Mouse (Mus musculus) Muller cell, postnatal 12 days (primary cell): Measurements from ENCODE around the gene Gm45837.

Experiments
- DNase-seq: peaks from one replicate; pipeline ENCODE4 v3.0.0-alpha.2; 2015; ENCODE audit errors: inconsistent ontology term

Gene Gm45837

DNA sequence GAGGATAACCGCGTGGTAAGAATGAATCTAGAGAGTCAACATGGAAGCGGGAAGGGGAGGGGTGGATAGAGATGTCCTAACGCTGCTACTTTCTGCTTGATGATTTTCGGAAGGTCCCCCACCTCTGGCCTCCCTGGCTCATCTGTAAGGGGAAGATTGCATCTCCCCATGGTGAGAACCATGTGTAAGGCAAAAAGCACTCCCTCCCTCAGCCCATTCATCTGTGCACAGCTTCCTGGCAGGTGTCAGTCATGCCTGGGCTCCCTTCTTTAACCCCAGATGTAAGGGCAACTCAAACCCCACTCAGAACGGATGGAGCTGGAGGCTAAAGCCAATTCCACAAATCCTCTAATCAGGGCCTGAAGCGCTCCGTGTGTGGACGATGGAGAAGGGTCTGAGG lies 89.0 kb downstream of the Gm45837 start:
- no peak for DNase-seq

DNA sequence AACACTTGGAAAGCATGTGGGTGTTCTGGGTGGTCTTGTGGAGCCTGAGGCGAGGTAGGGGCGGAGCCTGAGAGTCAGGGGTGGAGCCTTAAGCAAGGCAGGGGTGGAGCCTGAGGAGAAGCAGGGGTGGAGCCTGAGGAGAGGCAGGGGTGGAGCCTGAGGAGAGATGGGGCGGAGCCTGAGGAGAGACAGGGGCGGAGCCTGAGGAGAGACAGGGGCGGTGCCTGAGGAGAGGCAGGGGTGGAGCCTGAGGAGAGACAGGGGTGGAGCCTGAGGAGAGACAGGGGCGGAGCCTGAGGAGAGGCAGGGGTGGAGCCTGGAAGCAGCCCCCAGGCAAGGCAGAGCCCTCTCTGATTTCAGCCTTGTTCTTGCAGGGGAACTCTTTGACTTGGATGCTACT lies 90.5 kb downstream of the Gm45837 start:
- no peak for DNase-seq

DNA sequence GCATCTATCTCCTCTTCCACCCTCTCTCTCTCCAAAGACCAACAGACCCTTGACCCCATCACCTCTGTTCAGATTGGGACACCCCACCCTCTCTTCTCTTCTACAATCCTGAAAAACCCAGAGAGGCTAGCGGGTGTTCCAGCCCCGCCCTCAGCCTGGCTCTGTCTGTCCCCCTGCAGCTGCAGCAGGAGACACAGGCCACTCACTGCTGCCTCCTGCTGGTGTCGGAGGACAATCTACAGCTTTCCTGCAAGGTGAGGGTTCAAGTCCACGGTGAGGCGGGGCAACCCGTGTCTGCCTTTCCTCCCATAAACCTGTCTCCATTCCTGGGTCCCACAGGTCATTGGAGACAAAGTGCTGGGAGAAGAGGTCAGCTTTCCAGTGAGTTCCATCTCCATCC lies 91.0 kb downstream of the Gm45837 start:
- no peak for DNase-seq

DNA sequence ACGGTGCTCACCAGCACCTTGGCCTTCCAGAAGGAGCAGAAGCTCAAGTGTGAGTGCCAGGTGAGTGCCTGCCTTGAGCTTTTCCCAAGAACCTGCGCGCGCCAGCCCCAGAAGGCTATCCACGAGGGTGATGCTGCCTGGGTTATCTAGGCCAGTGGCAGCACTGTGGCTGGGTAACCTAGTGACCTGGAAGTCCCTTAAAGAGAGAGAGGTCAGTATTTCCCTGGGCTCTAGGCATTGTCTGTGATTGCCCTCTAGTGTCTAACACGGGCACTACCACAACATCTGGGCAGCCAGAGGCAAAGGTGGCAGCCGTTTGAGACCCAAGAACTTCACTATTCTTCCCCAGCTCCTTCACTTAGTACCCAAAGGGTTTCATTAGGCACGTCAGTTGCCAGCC lies 92.7 kb downstream of the Gm45837 start:
- DNase-seq, result peak; percentile 44

DNA sequence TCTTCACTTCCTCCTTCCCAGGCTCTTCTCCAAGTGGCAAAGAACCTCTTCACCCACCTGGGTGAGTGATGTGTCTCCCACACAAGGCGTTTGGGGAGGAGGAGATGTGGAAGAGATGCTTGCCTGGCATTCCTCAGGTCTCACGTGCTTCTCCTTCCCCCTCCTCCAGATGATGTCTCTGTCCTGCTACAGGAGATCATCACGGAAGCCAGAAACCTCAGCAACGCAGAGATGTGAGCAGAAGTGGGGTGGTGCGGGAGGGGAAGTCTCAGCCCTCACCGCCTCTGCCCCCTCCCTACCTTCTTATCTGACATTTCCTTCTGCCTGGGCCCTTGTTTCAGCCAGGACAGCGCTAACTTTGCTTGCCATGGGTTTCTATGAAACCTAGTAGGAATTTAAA lies 93.1 kb downstream of the Gm45837 start:
- DNase-seq, result no peak

DNA sequence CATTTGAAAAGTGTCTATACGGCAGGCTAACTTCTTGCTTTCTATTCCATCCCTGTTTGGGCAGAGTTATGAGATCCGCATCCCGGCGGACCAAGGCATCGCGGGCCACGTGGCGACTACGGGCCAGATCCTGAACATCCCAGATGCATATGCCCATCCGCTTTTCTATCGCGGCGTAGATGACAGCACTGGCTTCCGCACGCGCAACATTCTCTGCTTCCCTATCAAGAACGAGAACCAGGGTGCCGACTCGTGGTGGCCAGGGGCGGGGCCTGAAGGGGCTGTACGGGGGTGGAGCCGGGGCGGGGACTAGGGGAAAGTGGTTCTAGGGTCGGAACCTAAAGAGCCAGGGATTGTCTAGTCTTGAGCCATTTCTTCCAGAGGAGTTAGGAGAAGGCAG lies 93.8 kb downstream of the Gm45837 start:
- peak; percentile 59 for DNase-seq

DNA sequence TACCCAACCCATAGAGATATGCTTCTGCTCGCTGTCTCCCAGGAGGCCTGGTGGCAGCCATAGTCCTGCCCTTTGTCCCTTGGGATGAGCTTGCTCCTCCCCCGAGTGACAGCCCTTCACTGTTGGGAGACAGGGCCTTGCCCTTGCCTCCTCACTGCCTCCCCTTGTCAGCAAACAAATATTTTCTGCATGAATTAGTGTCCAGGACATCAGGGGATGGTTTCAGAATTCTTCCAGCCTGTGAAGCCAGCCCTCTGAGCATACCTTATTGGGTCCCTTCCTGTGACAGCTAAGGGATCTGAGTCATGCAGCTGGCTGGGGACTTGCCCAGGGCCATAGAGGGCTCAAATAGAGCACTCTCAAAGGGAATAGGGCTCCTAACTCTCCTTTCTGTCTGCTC lies 98.5 kb downstream of the Gm45837 start:
- peak; percentile 88 for DNase-seq

DNA sequence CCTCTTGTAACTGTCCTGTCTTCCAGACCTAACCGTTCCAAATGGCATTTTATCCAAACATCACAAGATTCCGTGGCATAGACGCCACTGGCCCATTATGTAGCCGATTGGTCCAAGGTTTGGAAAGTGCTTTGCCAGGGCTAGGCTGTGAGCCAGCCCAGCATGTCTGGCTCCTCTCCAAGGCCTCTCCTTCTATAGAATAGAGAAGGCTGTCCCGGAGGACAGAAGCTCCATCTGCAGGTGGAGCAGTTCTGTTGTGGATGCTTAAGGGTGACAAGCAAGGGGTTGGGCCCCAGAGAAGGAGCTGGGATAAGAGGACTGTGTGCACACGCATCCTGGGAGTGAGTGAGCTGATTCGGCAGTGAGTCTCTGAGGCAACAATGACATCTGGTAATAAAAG lies 103.0 kb downstream of the Gm45837 start:
- peak; percentile 67 for DNase-seq

DNA sequence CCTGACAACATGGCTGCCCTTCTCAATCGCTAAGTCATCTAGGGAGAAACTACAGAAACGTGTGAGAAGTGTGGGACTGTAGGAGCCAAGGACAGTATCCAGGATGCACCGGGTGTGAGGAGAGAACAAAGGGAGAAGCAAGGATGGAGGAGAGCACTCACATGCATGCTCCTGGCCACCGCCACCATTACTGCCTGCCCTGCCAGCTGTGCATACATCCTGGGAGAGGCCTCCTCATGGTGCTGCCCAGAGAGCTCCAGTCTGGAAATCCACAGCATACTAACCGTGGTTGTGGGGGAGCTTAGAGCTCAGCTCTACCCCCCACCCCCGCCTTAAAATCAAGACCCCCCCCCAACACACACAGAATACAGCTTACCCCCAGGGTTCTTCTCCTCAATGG lies 104.1 kb downstream of the Gm45837 start:
- no peak for DNase-seq

DNA sequence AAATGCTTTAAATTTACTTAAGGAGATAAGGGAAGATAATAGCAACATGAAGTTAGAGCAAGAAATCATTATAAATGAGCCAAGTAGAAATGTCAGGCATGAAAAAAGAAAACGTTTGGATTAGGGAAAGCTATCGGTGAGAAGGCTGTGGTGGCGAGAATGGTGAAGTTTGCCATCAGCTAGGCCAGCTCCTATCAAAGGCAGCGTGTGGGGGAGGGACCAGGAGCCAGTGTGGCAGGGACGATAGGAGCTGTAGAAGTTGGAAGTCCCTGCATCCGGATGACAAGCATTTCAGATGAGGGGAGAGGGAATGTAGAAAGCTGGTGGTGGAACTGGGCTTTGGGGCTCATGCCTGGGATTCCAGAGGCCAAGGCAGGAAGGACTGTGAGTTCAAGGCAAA lies 104.6 kb downstream of the Gm45837 start:
- DNase-seq, result no peak

DNA sequence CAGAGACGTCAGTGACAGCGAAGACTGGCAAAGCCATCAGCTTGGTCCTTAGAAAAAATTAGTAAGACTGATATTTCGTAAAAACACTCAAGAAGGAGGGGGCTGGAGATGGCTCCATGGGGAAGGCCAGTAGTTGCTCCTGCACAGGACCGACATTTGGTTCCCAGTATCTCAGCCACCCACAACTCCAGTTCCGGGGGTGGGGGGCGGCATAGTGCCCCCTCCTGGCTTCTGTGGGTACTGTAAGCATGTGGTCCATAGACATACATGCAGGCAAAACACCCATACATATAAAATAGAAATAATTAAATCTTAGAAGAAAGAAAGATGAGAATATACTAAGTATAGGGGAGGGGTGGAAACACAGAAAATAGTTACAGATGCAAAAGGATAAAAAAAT lies 105.8 kb downstream of the Gm45837 start:
- no peak for DNase-seq

DNA sequence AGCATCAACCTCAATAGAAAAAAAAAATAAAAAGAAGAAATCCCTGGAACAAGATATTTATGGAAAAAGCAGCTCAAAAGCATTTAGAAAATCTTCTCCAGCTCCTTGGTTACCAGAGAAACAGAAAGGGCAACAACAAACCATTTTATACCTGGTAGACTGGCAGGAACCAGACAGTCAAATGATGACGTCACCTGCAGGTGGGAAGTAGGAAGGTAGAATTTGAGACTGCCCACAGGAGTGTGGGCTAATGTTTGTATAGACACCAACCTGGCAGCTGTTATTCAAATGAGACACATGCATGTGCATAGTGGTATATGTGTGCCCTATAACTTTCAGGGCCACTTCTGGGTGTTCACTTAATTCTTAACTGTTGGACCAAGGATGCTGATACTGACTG lies 111.0 kb downstream of the Gm45837 start:
- no peak for DNase-seq

DNA sequence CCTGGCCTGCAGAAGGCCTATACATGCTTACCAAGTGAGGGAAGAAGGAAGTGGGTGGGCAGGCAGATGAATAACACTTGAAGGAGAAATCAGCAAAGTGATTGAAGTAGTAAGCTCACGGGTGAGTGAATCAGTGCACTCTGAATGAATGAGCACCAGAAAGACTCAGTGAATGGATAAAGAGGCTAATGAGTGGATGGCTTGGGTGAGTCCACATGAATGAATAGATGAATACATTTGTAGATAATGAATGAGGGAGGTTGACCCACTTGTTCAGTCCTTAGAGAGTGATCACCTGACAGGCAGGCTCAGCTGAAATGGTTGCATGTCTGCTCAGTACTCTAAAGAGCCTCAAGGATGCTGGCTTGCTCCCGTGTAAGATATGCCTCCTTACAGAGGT lies 112.5 kb downstream of the Gm45837 start:
- DNase-seq, result peak; percentile 87

DNA sequence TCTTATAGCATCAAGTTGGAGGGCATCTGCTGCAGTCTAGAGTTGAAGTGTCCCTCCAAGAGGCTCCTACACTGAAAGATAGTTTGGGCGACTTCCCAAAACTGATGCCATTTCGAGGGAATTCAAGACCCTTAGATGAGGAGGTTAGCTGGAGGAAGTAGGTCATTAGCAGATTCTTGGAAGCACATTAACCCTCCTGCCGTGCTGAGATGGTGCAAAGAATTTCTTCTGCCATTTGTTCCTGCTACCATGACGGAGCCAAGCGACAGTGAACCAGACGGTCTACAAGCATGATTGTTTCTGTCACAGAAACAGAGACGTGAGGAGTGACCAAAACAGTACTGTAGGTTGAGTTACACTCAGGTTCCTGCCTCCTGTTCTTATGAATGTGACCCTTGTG lies 115.8 kb downstream of the Gm45837 start:
- peak; percentile 17 for DNase-seq

DNA sequence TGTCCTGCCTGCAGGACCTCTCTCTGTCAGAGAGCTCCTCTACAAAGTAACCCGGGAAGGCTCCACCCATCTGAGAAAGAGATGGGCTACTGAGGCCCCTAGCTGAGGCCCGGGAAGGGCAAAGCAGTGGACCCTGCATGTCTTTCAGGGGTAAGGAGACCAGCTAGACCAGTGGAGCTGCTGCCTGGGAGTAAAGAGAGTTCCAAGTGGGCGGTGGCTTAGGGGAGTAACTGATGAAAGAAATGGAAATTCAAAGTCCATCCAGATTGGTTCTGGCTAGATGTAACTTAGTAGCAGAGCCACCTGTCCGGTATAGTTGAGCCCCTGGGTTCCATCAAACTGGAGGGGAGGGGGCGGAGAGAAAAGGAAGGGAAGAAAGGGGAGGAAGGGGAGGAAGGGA lies 123.7 kb downstream of the Gm45837 start:
- DNase-seq, result no peak

DNA sequence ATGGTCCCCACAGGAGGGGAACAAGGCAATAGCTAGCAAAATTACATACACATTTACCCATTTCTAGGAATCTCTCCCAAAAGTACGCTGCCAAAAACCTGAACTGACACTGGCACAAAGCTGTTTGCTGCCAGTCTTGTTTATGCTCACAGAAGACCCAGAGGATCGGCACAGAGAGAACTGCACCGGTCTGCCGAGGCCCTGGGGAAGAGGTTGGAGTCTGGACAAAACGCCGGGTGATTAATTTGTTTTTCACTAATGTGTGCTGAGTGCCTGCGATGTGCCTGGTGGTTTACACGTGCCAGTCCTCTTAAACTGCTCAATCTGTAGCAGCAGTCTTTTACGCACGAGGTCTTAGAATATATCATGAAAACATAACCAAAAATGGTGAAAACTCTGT lies 124.4 kb downstream of the Gm45837 start:
- DNase-seq, result no peak

DNA sequence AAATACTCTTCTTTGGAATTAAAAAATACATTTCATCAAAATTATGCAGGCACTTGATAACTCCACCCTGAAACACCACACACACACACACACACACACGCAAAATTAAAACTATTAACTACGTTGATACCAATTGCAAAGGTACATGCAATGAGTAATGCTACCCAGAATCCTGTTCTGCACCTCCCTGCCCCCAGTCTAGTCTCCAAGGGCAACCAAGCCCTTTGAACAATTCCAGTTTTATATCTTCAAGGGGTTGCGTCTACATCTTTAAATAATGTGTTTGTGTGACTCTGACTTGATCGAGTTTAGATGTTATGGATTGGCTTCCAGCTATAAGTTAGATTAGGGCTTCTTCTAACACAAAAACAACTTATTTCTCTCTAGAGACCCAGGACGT lies 124.8 kb downstream of the Gm45837 start:
- DNase-seq, result no peak

DNA sequence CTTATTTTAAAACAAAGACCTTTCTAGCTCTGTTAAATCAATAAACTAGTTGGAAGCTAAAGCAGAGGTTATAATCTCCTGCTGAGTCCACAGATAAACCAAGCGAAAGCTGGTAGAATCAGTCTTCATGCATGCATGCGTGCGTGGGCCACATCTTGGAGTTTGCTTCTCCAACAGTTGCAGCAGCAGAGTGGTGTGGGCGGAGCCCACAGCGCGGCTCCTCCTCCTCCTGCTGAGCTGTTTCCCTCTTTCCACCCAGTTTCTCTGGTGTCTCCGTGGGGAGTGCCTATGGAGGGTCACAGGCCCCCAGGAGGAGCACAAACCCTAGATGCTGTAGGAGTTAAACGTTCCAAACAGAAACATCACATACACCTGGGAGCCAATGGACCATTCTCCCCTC lies 126.9 kb downstream of the Gm45837 start:
- DNase-seq, result no peak

DNA sequence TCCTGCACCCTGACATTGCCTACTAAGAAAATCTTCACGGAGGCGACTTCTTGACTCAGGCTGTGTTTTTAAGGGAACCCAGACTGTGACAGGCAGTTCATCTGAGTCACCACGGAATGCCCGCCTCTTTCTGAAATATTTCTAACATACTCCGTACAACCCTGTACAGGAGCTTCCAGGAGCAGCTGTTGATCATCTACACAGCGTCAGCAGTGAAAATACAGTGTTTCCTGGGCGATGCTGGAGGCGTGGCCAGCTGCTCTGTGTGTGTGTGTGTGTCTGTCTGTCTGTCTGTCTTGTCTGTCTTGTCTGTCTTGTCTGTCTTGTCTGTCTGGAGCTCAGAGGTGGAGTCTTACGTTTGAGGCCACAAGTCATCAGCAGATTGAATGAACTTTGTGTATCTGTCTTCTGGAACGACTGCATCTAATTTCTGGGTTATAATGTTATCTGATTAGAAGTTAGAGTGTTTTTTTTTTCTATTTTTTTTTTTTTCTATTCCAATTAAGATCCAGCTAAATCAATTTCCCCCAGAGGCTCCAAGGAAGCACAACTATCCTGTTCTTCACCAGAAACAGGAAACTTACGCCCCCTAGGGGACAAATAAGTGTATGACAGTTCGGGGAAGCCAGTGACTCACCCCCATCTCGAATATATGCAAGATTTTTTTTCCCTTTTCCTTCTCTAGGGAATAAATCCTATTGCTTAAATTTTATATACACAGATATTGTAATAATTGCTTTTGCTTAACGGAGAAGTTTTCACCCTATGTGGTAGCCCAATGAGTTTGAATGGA lies 127.7 kb downstream of the Gm45837 start:
- peak; percentile 63 for DNase-seq

DNA sequence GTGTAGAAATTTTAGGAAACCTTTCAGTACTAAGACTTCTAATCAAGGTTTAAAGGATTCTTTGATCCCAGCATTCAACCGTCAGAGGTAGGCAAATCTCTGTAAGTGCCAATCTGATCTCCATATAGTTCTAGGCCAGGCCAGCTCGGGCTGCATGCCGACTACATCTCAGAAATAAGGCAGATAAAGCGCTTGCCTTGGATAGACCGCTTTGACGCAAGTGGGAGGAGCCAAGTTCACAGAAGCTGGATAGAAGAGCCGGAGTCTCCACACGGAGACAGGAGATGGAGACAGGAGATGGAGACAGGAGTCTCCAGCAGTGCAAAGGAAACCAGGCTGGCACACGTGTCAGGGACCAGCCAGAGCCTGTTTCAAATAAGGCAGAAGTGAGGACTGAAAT lies 129.1 kb downstream of the Gm45837 start:
- DNase-seq, result no peak

DNA sequence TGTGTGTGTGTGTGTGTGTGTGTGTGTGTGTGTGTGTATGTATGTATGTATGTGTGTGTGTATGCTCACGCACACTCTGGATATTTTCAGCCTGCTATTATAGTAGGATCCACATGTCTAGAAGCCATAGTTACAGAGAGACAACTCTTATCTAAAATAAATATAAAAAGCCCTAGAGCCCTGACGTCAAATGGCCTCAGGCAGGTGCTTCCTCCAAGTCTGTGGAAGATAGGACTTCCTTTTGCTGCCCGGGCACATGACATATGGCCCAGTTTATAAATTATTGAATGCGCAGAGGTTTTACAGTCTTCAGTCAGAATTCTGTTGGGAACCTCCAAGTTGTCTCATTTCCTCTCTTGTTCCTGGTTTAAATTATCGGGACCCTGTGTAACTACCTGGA lies 130.0 kb downstream of the Gm45837 start:
- DNase-seq, result no peak

DNA sequence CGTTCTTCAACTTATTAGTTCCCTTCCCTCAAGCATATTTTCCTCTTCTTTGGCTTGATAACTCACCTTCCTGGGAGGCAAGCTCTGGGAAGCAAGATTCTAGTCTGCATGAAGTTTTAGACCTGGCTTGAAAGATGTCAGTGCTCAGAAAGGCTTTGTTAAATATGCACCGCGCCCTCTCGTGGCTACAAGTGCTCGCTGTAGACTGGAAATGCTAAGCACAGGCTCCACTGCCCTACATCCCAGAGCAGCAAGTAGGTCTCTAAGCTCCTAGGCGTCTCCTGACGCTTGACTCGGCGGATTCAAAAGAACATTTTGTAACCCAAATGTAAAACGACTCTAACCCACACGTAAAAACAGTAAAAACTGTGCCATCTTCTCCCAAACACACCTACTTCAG lies 130.4 kb downstream of the Gm45837 start:
- peak; percentile 63 for DNase-seq

DNA sequence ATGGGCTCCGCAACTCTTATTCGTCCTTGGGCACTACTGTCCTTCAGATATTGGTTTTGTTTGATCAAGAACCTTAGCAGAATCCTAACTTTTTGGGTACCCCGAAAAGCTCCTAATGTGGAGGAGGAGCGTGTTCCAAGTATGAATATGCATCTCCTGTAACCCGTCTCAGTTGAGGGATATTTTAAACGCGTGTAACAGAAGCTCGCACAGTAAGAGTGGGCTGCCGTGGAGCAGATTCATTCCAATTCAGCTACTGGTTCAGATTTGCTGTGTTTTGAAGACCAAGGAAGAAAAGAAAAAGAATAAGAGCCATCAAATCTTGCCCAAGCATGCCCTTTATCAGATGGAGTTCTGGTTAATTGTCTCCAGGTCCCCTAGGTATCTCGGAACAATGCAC lies 131.0 kb downstream of the Gm45837 start:
- no peak for DNase-seq

DNA sequence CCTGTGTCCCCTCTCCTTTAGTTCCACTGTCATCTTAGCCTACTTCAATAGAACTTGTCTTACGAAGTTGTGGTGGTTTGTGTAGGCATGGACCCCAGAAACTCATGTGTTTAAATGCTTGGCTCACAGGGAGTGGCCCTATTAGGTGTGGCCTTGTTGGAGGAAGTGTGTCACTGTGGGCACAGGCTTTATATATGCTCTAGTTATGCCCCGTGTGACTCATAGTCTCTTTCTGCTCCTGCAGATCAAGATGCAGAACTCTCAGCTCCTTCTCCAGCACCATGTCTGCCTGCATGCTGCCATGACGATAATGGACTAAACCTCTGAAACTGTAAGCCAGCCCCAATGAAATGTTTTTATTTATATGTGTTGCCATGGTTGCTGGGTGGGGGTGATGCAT lies 137.0 kb downstream of the Gm45837 start:
- DNase-seq, result no peak
